Mouse (Mus musculus) lung, postnatal 14 days (tissue): ENCODE results near the gene Prpf19.

Experiments used
- DNase-seq: peaks from one replicate; pipeline ENCODE4 v3.0.0; 2021

Gene Prpf19

GRCm38 (mm10) chr19:10895016-10895528, at the start of gene Prpf19:
Gene Prpf19, plus strand, starts transcription at chr19:10895231.
- DNase-seq, result peak; percentile 97

GRCm38 (mm10) chr19:10845454-10845853, 49.6 kb upstream of the Prpf19 start:
- no peak for DNase-seq

- DNase-seq, result no peak
Observed at GRCm38 (mm10) chr19:10846150-10846549, 48.9 kb upstream of the Prpf19 start.

GRCm38 (mm10) chr19:10847311-10848087, 47.5 kb upstream of the Prpf19 start:
- peak; percentile 58 for DNase-seq

- DNase-seq, result no peak
Observed at GRCm38 (mm10) chr19:10855422-10855821, 39.6 kb upstream of the Prpf19 start.

GRCm38 (mm10) chr19:10856520-10856919, 38.5 kb upstream of the Prpf19 start:
- no peak for DNase-seq

- no peak for DNase-seq
Observed at GRCm38 (mm10) chr19:10860072-10860497, 34.9 kb upstream of the Prpf19 start.

GRCm38 (mm10) chr19:10866351-10866750, 28.7 kb upstream of the Prpf19 start:
- DNase-seq, result no peak

GRCm38 (mm10) chr19:10867946-10868622, 26.9 kb upstream of the Prpf19 start:
- no peak for DNase-seq

GRCm38 (mm10) chr19:10868623-10869141, 26.3 kb upstream of the Prpf19 start:
- DNase-seq, result no peak

GRCm38 (mm10) chr19:10869241-10869885, 25.7 kb upstream of the Prpf19 start:
- peak; percentile 70 for DNase-seq

GRCm38 (mm10) chr19:10869886-10870527, 25.0 kb upstream of the Prpf19 start, which contains the start of gene Tmem132a:
Gene Tmem132a, minus strand, starts transcription at chr19:10869940.
- peak; percentile 25 for DNase-seq

GRCm38 (mm10) chr19:10870676-10871075, 24.4 kb upstream of the Prpf19 start:
- DNase-seq, result no peak

GRCm38 (mm10) chr19:10871328-10871961, 23.6 kb upstream of the Prpf19 start:
- no peak for DNase-seq

GRCm38 (mm10) chr19:10878201-10878837, 16.7 kb upstream of the Prpf19 start:
- peak; percentile 50 for DNase-seq

- DNase-seq, result peak; percentile 64
Observed at GRCm38 (mm10) chr19:10880085-10880974, 14.7 kb upstream of the Prpf19 start.

- DNase-seq, result no peak
Observed at GRCm38 (mm10) chr19:10880975-10881425, 14.0 kb upstream of the Prpf19 start.

GRCm38 (mm10) chr19:10881426-10882154, 13.4 kb upstream of the Prpf19 start, which contains the start of gene Tmem109:
Gene Tmem109, minus strand, starts transcription at chr19:10882001.
- peak; percentile 94 for DNase-seq

GRCm38 (mm10) chr19:10892201-10892600, 2.8 kb upstream of the Prpf19 start:
- DNase-seq, result no peak

GRCm38 (mm10) chr19:10895708-10896107, 677 bp downstream of the Prpf19 start:
- no peak for DNase-seq
